Mouse (Mus musculus): Measurements from ENCODE around the gene Kifc1.

The Kifc1 gene

GRCm38 (mm10) chr17:33890533-33891059 lies at the start of gene Kifc1:
Gene Kifc1 (minus strand): TSS chr17:33890661.
- DNase-seq, result peak; percentile 100

- peak; percentile 44 for DNase-seq
Observed at GRCm38 (mm10) chr17:33938783-33939182, 48.3 kb upstream of the Kifc1 start.

- DNase-seq, result no peak
Observed at GRCm38 (mm10) chr17:33936993-33937392, 46.5 kb upstream of the Kifc1 start.

- no peak for DNase-seq
Observed at GRCm38 (mm10) chr17:33935422-33936055, 45.1 kb upstream of the Kifc1 start.

- no peak for DNase-seq
Observed at GRCm38 (mm10) chr17:33932970-33933369, 42.5 kb upstream of the Kifc1 start.

- no peak for DNase-seq
Observed at GRCm38 (mm10) chr17:33932448-33932847, 42.0 kb upstream of the Kifc1 start.

- no peak for DNase-seq
Observed at GRCm38 (mm10) chr17:33931947-33932346, 41.5 kb upstream of the Kifc1 start.

GRCm38 (mm10) chr17:33931159-33931866 lies 40.9 kb upstream of the Kifc1 start:
- no peak for DNase-seq

- peak; percentile 72 for DNase-seq
Observed at GRCm38 (mm10) chr17:33930280-33931158, 40.1 kb upstream of the Kifc1 start.

GRCm38 (mm10) chr17:33929371-33930279 lies 39.2 kb upstream of the Kifc1 start, which contains the start of gene Rgl2:
Gene Rgl2 (plus strand): TSS chr17:33929543.
- DNase-seq, result peak; percentile 97

GRCm38 (mm10) chr17:33928251-33928947 lies 37.9 kb upstream of the Kifc1 start:
- no peak for DNase-seq

GRCm38 (mm10) chr17:33926207-33926932 lies 35.9 kb upstream of the Kifc1 start:
- DNase-seq, result no peak

GRCm38 (mm10) chr17:33925406-33926116 lies 35.1 kb upstream of the Kifc1 start:
- DNase-seq, result no peak

- peak; percentile 61 for DNase-seq
Observed at GRCm38 (mm10) chr17:33924577-33925283, 34.3 kb upstream of the Kifc1 start.

GRCm38 (mm10) chr17:33921361-33921760 lies 30.9 kb upstream of the Kifc1 start:
- DNase-seq, result no peak

GRCm38 (mm10) chr17:33920282-33921097 lies 30.0 kb upstream of the Kifc1 start:
- peak; percentile 91 for DNase-seq

- DNase-seq, result peak; percentile 93
Observed at GRCm38 (mm10) chr17:33919351-33920281, 29.2 kb upstream of the Kifc1 start.

All from lung, postnatal 10 days (tissue).